Mouse (Mus musculus): ENCODE results near the gene Sec24b. TPM values are rescaled to one million over a fixed set of nuclear protein-coding genes. Genes with fewer than 3 reads are reported as not detected.
A peak's percentile ranks its signal among the peaks of the same experiment; 100 is the strongest.

Gene Sec24b
- polyA plus RNA-seq, 1 experiment from 2014 or later = 31.8 TPM

DNA sequence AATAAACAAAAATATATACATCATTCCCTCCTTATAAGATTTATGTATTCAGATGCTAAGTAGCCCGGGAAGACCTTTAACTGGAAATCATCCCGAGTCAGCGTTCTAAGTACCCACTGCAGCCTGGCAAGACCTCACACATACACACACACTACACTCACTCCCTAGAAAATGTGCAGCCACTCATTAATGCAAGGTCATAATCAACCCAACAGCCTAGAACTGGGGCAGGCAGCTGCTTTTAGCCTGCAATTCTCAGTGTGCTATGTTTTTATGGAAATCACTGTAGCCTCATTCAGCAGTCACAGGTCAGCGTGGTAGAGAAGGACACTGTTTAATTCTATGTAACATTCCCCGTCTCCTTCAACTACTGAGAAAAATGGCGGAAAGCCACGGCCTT is 55.2 kb downstream of the Sec24b start:
- WGBS = 93% methylated on average over 7 of the region's 7 CpGs
- no peak for ATAC-seq (ENCODE audit: insufficient number of reproducible peaks, insufficient read depth, low FRiP score, low TSS enrichment, low read depth)
- no peak overlapping the region for H3K9ac ChIP-seq (replicated peaks)
- H3K4me3 ChIP-seq (replicated peaks) = no peak overlapping the region
- H3K4me1 ChIP-seq (replicated peaks) = no peaks in the 10 kb centered on the region
- H3K4me2 ChIP-seq = no peak overlapping the region
- H3K27ac ChIP-seq = no peak overlapping the region
- no peaks in the 10 kb centered on the region for H3K27me3 ChIP-seq
- H3K9me3 ChIP-seq = no peaks in the 10 kb centered on the region
- H3K36me3 ChIP-seq = peaks cover 82% of the 10 kb centered on the region

DNA sequence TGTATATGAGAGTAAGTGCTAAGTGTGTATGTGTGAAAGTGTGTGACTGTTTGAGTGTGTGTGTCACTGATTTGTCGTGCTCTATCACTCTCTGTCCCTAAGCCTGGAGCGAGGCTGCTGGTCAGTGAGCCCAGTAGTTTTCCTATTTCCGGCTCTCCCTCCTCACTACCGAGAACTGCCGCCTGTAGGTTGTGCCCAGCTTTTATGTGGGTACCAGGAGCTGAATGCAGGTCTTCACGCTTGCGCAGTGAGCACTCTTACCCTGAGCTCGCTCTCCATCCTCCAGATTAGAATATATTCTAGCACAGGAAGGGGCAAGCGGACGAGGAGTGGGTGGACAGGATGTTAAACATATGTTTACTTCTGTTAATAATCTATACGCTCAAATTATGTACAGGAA is 60.4 kb downstream of the Sec24b start:
- Histone ChIP-seq H3K4me3 (replicated peaks) (no peak overlapping the region), H3K27ac (no peak overlapping the region), H3K9ac (replicated peaks) (no peak overlapping the region), H3K36me3 (peaks cover 97% of the 10 kb centered on the region), H3K9me3 (no peaks in the 10 kb centered on the region), H3K4me2 (no peak overlapping the region), H3K4me1 (replicated peaks) (no peaks in the 10 kb centered on the region), H3K27me3 (no peaks in the 10 kb centered on the region)
- 93% methylated on average over 11 of the region's 11 CpGs for WGBS
- no peak for ATAC-seq (ENCODE audit: insufficient number of reproducible peaks, insufficient read depth, low FRiP score, low TSS enrichment, low read depth)

DNA sequence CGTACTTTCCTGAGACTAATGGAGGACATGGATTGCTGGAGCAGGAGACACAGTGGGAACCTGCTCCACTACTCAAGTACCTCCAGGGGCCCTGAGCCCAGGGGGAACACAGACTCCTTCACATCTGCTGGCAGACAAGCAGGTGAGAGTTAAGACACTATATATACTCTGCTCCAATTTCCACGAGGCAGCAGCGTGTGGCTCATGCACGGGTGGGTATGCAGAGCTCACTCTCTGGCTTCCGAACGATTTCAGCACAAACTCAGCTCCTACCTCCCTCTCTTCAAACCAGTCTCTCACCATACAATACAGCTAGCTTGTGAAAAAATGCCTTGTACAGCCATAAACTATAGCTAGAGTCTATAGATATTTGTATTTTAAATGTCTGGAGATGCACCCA is 62.8 kb downstream of the Sec24b start:
- no peak for ATAC-seq (ENCODE audit: insufficient number of reproducible peaks, insufficient read depth, low FRiP score, low TSS enrichment, low read depth)
- no peak overlapping the region for H3K4me3 ChIP-seq (replicated peaks)

DNA sequence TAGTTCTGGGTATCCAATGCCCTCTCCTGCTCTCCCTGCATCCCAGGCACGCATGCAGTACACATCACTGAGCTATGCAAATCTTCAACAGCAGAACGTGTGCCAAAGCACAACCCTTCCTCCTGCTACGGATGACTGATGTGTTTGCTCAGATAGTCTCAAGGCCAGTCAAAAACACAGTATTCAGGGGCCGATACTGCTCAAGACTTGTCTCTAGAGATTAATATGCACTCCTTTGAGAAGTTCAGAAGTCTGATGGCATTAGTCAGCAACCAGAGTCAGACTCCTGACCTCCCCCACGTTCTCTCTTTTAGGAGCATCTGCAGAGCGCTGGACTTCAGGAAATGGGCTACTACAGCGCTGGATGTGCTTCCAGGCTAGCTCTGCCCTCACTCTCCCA is 63.4 kb downstream of the Sec24b start:
- Histone ChIP-seq H3K36me3 (peaks cover 97% of the 10 kb centered on the region), H3K9ac (replicated peaks) (no peak overlapping the region), H3K27me3 (no peaks in the 10 kb centered on the region), H3K4me3 (replicated peaks) (no peak overlapping the region), H3K27ac (no peak overlapping the region), H3K4me1 (replicated peaks) (no peaks in the 10 kb centered on the region), H3K9me3 (no peaks in the 10 kb centered on the region), H3K4me2 (no peak overlapping the region)
- WGBS = 92% methylated on average over 7 of the region's 7 CpGs
- no peak for ATAC-seq (ENCODE audit: insufficient number of reproducible peaks, insufficient read depth, low FRiP score, low TSS enrichment, low read depth)

More for the DNA sequence above, 62.8 kb downstream of the Sec24b start:
- Histone ChIP-seq H3K4me1 (replicated peaks) (no peaks in the 10 kb centered on the region), H3K27ac (no peak overlapping the region), H3K9me3 (no peaks in the 10 kb centered on the region), H3K27me3 (no peaks in the 10 kb centered on the region), H3K9ac (replicated peaks) (no peak overlapping the region), H3K36me3 (peaks cover 97% of the 10 kb centered on the region), H3K4me2 (no peak overlapping the region)
- WGBS = 92% methylated on average over 6 of the region's 6 CpGs

DNA sequence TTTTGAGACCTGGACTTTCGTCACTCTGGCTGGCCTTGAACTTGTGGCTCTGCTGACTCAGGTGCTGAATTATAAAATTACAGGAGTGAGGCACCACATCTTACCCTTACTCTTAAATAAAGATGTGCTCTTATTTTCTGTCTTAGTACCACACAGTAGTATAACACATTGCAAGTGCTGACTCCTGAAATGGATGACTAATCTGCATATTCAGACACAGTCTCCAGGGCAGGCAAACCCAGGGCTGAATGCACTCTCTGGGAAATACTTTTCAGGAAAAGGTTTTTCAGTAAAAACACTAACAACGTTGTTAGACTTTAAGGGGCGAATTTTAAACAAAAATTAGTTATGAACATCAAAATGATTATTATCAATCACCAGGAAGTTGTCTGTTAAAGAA is 64.0 kb downstream of the Sec24b start:
- Histone ChIP-seq H3K4me2 (no peak overlapping the region), H3K36me3 (peaks cover 97% of the 10 kb centered on the region), H3K9me3 (no peaks in the 10 kb centered on the region), H3K9ac (replicated peaks) (no peak overlapping the region), H3K4me3 (replicated peaks) (no peak overlapping the region), H3K27me3 (no peaks in the 10 kb centered on the region), H3K27ac (no peak overlapping the region), H3K4me1 (replicated peaks) (no peaks in the 10 kb centered on the region)
- no peak for ATAC-seq (ENCODE audit: insufficient number of reproducible peaks, insufficient read depth, low FRiP score, low TSS enrichment, low read depth)
- 82% methylated on average over 3 of the region's 3 CpGs for WGBS

DNA sequence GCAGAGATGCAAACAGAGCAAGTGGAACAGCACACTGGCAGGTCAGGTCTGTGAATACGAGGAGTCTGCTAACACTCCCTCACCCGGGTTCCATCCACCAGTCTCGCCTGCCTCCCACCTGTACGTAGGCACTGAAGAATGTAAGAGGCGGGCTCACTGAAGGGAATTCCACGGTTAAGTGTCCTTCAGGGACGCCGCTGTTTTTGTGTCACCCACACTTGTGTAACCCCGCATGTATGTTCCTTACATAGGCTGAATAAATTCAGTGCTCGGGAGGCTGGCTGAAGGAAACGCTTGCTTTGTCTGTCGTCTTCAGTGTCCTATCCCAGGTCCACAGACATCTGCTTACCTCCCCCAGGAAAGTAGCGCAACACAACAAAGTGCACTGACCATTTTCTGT is 74.1 kb downstream of the Sec24b start:
- 94% methylated on average over 13 of the region's 13 CpGs for WGBS

DNA sequence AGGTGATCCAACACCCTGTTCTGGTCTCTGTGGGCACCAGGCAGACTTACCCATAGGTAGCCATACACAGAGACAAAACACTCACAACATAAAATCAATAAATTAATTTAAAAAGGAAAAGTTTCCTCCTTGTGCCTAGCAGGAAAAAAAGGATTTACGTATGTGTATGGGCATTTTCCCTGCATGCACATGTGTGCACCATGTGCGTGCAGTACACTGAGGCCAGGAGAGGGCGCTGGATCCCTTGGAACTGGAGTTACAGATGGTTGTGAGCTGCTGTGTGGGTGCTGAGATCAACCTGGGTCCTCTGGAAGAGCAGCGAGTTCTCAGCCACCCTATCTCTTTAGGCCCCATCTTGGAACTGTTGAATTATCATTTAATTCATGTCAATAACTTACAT is 76.0 kb downstream of the Sec24b start:
- Histone ChIP-seq H3K4me2 (no peak overlapping the region), H3K9me3 (no peaks in the 10 kb centered on the region), H3K36me3 (peaks cover 82% of the 10 kb centered on the region), H3K27ac (no peak overlapping the region), H3K9ac (replicated peaks) (no peak overlapping the region), H3K4me3 (replicated peaks) (no peak overlapping the region), H3K4me1 (replicated peaks) (no peaks in the 10 kb centered on the region), H3K27me3 (no peaks in the 10 kb centered on the region)
- 89% methylated on average over 4 of the region's 4 CpGs for WGBS
- no peak for ATAC-seq (ENCODE audit: insufficient number of reproducible peaks, insufficient read depth, low FRiP score, low TSS enrichment, low read depth)

More for the DNA sequence above, 74.1 kb downstream of the Sec24b start:
- Histone ChIP-seq H3K27ac (no peak overlapping the region), H3K4me3 (replicated peaks) (no peak overlapping the region), H3K4me2 (no peak overlapping the region), H3K9me3 (no peaks in the 10 kb centered on the region), H3K36me3 (peaks cover 91% of the 10 kb centered on the region), H3K4me1 (replicated peaks) (no peaks in the 10 kb centered on the region), H3K9ac (replicated peaks) (no peak overlapping the region), H3K27me3 (no peaks in the 10 kb centered on the region)
- ATAC-seq (ENCODE audit: insufficient number of reproducible peaks, insufficient read depth, low FRiP score, low TSS enrichment, low read depth) = no peak

DNA sequence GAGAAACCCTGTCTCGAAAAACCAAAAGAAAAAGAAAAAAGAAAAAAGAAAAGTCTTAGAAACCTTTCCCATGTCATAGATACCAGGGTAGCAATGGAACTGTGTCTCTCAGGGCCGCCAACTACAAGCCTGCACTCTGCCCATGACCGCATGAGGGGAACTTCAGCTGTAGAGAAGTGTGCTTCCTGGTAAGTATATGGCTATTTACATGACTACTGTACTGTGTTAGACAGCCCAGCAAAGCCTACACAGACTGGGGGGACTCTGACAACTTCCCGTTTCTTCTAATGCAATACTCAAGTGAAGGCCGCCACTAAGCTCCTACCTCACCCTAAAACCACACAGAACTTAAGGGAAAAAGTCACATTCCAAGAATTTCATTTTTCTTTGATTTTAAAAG is 76.6 kb downstream of the Sec24b start:
- Histone ChIP-seq H3K9me3 (no peaks in the 10 kb centered on the region), H3K27me3 (no peaks in the 10 kb centered on the region), H3K9ac (replicated peaks) (no peak overlapping the region), H3K27ac (no peak overlapping the region), H3K4me3 (replicated peaks) (no peak overlapping the region), H3K4me1 (replicated peaks) (0 out of 2 replicates have a peak, but pooled peaks cover 2% of the 10 kb centered on the region), H3K36me3 (peaks cover 77% of the 10 kb centered on the region), H3K4me2 (no peak overlapping the region)
- ATAC-seq (ENCODE audit: insufficient number of reproducible peaks, insufficient read depth, low FRiP score, low TSS enrichment, low read depth) = no peak
- 92% methylated on average over 5 of the region's 5 CpGs for WGBS

DNA sequence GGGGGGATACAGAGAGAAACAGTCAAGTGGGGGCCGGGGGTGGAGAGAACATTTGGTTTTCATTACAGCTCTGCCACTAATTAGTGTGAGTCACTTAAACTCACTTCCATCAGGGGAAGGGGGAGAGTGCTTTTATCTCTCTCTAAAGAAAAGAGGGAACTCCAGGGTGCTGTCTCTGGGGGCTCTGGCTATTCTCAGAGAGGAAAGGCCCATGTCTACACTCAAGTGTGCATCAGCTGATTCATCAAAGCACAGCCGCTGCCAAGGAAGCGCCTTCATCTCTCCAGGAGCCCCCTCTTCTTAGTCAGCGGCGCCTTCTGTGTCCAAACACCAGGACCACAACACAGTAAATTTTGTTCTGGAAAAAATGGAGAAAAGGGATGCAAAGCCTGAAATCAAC is 79.1 kb downstream of the Sec24b start:
- 12% methylated on average over 5 of the region's 5 CpGs for WGBS
- H3K36me3 ChIP-seq = peaks cover 51% of the 10 kb centered on the region
- no peaks in the 10 kb centered on the region for H3K9me3 ChIP-seq
- no peak overlapping the region for H3K4me2 ChIP-seq
- H3K27ac ChIP-seq = no peak overlapping the region
- H3K4me1 ChIP-seq (replicated peaks) = 0 out of 2 replicates have a peak, but pooled peaks cover 4% of the 10 kb centered on the region
- H3K9ac ChIP-seq (replicated peaks) = no peak overlapping the region
- H3K4me3 ChIP-seq (replicated peaks) = no peak overlapping the region
- no peaks in the 10 kb centered on the region for H3K27me3 ChIP-seq
- ATAC-seq (ENCODE audit: insufficient number of reproducible peaks, insufficient read depth, low FRiP score, low TSS enrichment, low read depth) = no peak

DNA sequence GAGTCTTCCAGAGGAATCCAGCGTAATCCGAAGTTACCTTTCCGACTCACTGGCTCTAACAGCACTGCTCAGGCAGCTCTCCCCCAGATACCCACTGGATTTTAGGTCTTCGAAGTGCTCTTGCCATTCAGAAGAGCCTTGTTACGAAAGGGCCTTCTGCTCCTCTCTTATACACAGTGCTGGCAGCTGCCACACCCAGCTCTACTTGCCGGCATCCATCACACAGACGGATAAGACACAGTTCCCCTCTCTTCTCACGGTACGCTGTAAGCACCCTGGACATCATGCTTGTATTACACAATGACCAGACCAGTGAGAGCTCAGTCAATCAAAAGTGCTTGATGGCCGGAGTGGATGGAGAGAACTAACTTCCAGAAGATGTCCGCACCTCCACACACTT is 79.6 kb downstream of the Sec24b start:
- 0 out of 2 replicates have a peak, but pooled peaks cover 4% of the 10 kb centered on the region for H3K4me1 ChIP-seq (replicated peaks)
- H3K27me3 ChIP-seq = no peaks in the 10 kb centered on the region
- no peaks in the 10 kb centered on the region for H3K9me3 ChIP-seq
- peaks cover 46% of the 10 kb centered on the region for H3K36me3 ChIP-seq
- no peak overlapping the region for H3K4me2 ChIP-seq
- ATAC-seq (ENCODE audit: insufficient number of reproducible peaks, insufficient read depth, low FRiP score, low TSS enrichment, low read depth) = 0 out of 2 replicates have a peak, but pooled peaks have one; percentile 15
- no peak overlapping the region for H3K27ac ChIP-seq
- whole genome bisulfite sequencing = 58% methylated on average over 11 of the region's 11 CpGs
- no peak overlapping the region for H3K9ac ChIP-seq (replicated peaks)
- no peak overlapping the region for H3K4me3 ChIP-seq (replicated peaks)

DNA sequence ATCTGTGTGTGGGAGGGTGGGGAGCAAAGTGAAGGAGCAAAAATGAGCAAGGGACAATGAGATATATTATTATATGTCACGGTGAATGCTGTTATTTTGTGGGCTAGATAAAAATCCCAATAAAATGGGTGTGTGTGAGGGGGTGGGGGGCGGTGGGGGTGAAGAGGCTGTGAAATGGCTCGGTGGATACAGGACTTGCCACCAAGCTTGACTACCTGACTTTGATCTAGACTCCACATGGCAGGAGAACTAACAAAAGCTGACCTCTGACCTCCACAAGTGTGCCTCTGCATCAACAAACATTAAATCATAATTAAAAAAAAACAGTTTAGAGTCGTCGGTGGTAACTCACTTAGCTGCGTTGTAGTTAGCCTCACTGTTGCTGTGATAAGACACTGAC is 81.8 kb downstream of the Sec24b start:
- H3K9ac ChIP-seq (replicated peaks) = no peak overlapping the region
- no peak for ATAC-seq (ENCODE audit: insufficient number of reproducible peaks, insufficient read depth, low FRiP score, low TSS enrichment, low read depth)
- WGBS = 25% methylated on average over 6 of the region's 6 CpGs
- 0 out of 2 replicates have a peak, but pooled peaks cover 4% of the 10 kb centered on the region for H3K4me1 ChIP-seq (replicated peaks)
- no peaks in the 10 kb centered on the region for H3K9me3 ChIP-seq
- no peak overlapping the region for H3K4me2 ChIP-seq
- H3K27ac ChIP-seq = no peak overlapping the region
- peaks cover 26% of the 10 kb centered on the region for H3K36me3 ChIP-seq
- H3K27me3 ChIP-seq = no peaks in the 10 kb centered on the region
- H3K4me3 ChIP-seq (replicated peaks) = no peak overlapping the region

DNA sequence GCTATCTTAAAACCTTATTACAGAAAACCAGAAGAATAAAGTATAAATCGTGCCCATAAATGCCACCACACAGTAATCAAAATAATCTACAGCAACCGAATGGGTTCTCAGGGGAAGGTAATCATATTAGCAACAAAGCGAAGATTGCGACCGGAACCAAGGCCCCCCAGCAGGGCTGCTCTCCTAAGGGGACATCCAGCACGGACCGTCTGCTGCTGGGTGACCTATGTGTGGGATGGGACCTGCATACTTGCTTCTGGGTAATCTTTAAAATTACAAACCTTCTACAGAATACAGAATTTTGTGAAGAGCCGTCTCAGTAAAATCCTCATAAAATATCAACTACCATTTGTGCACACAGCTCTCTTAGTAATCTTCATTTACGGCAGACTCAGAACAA is 82.6 kb downstream of the Sec24b start:
- Histone ChIP-seq H3K4me1 (replicated peaks) (0 out of 2 replicates have a peak, but pooled peaks cover 4% of the 10 kb centered on the region), H3K9ac (replicated peaks) (no peak overlapping the region), H3K9me3 (no peaks in the 10 kb centered on the region), H3K36me3 (peaks cover 19% of the 10 kb centered on the region), H3K27ac (no peak overlapping the region), H3K4me2 (no peak overlapping the region), H3K27me3 (no peaks in the 10 kb centered on the region), H3K4me3 (replicated peaks) (no peak overlapping the region)
- WGBS = 83% methylated on average over 9 of the region's 9 CpGs
- no peak for ATAC-seq (ENCODE audit: insufficient number of reproducible peaks, insufficient read depth, low FRiP score, low TSS enrichment, low read depth)
